Mouse (Mus musculus) gastrocnemius, postnatal 4 days (tissue): ENCODE data around the gene Stap2. TPM values are rescaled to one million over a fixed set of nuclear protein-coding genes. Genes with fewer than 3 reads are reported as not detected.

Source experiments
- DNase-seq, 2 experiments: peaks; one replicate each; pipeline ENCODE4 v3.0.0; 2021 to 2022; ENCODE audit warnings: low spot score in 2 of 2, mixed read lengths in 2 of 2
- long read RNA-seq, 2 experiments: library from polyadenylated mRNA; stranded (forward); transcript quantifications; one replicate each; pipeline ENCODE4 v2.0.0; 2021
- total RNA-seq, 2 experiments: library from RNA; stranded (reverse); gene quantifications; 2 replicates each; pipeline ENCODE4 v1.2.3; 2021

Gene Stap2
- 1 to 10 TPM; 7.0 TPM for total RNA-seq
- long read RNA-seq, experiment 1, partial matches to known transcripts: 1 of 7 reads
- long read RNA-seq, experiment 1, other reads (novel, unspliced or antisense): 3 of 7 reads
- long read RNA-seq, experiment 2, partial matches to known transcripts: 1 of 6 reads
- long read RNA-seq, experiment 2, other reads (novel, unspliced or antisense): 2 of 6 reads

GRCm38 (mm10) chr17:56005415-56006061 is at the start of gene Stap2, which contains the start of gene Mpnd:
Gene Stap2, minus strand, starts transcription at chr17:56005584.
Gene Mpnd, plus strand, starts transcription at chr17:56005711.
- DNase-seq: no peak

- no peak for DNase-seq
These were observed 49.6 kb upstream of the Stap2 start for GRCm38 (mm10) chr17:56054938-56055337.

- DNase-seq: no peak
These were observed 46.0 kb upstream of the Stap2 start for GRCm38 (mm10) chr17:56051369-56051768.

- no peak for DNase-seq
These were observed 35.4 kb upstream of the Stap2 start for GRCm38 (mm10) chr17:56040857-56041163.

- peak; percentile 93 to 99 for DNase-seq
These were observed 34.9 kb upstream of the Stap2 start, which contains the start of gene Chaf1a for GRCm38 (mm10) chr17:56040030-56040856. Gene Chaf1a, plus strand, starts transcription at chr17:56040439.

- DNase-seq: no peak
These were observed 34.0 kb upstream of the Stap2 start for GRCm38 (mm10) chr17:56039345-56039744.

- no peak for DNase-seq
These were observed 33.3 kb upstream of the Stap2 start for GRCm38 (mm10) chr17:56038583-56039261.

GRCm38 (mm10) chr17:56036901-56037287 is 31.5 kb upstream of the Stap2 start:
- DNase-seq: no peak

- peak; percentile 99 for DNase-seq
These were observed 31.0 kb upstream of the Stap2 start, which contains the start of gene Sh3gl1 for GRCm38 (mm10) chr17:56036176-56036900. Gene Sh3gl1, minus strand, starts transcription at chr17:56036635.

- DNase-seq: no peak
These were observed 29.8 kb upstream of the Stap2 start for GRCm38 (mm10) chr17:56035216-56035615.

- DNase-seq: no peak
These were observed 29.3 kb upstream of the Stap2 start for GRCm38 (mm10) chr17:56034726-56035100.

GRCm38 (mm10) chr17:56034040-56034725 is 28.8 kb upstream of the Stap2 start:
- DNase-seq: peak in 1 of 2 experiments; percentile 55

GRCm38 (mm10) chr17:56032831-56033230 is 27.4 kb upstream of the Stap2 start:
- DNase-seq: no peak

GRCm38 (mm10) chr17:56032127-56032733 is 26.8 kb upstream of the Stap2 start:
- DNase-seq: no peak

GRCm38 (mm10) chr17:56031431-56031830 is 26.0 kb upstream of the Stap2 start:
- no peak for DNase-seq

- no peak for DNase-seq
These were observed 25.5 kb upstream of the Stap2 start for GRCm38 (mm10) chr17:56030919-56031318.

GRCm38 (mm10) chr17:56030238-56030870 is 25.0 kb upstream of the Stap2 start:
- DNase-seq: no peak

GRCm38 (mm10) chr17:56027801-56028441 is 22.5 kb upstream of the Stap2 start:
- no peak for DNase-seq

GRCm38 (mm10) chr17:56026881-56027280 is 21.5 kb upstream of the Stap2 start:
- DNase-seq: no peak
